Mouse (Mus musculus): ENCODE measurements around the gene Adamtsl2.

Adamtsl2 gene

GRCm38 (mm10) chr2:27114169-27114568, 35.0 kb downstream of the Adamtsl2 start:
- DNase-seq (ENCODE audit: low read depth, low spot score): no peak

GRCm38 (mm10) chr2:27118452-27118851, 39.3 kb downstream of the Adamtsl2 start:
- no peak for DNase-seq (ENCODE audit: low read depth, low spot score)

GRCm38 (mm10) chr2:27119766-27120165, 40.6 kb downstream of the Adamtsl2 start:
- DNase-seq (ENCODE audit: low read depth, low spot score): no peak

DNA sequence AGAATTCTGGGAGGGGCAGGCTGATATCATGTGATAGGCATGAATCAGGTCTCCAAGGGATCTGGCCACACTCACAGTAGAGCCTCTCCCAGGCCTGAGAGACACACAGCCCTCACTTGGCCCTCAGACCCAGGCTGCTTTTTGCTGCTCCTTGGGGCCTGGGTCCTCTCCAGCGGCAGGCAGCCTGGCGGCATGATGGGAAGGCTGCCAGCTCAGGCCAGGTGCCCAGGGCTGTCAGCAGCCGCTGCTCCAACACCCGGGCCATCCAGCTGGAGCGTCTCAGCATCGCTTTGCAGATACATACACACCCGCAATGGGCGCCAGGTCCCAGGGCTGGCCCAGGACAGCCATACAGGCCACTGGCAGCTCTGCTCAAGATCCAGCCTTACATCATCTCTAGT, 41.1 kb downstream of the Adamtsl2 start:
- DNase-seq (ENCODE audit: low read depth, low spot score): no peak

DNA sequence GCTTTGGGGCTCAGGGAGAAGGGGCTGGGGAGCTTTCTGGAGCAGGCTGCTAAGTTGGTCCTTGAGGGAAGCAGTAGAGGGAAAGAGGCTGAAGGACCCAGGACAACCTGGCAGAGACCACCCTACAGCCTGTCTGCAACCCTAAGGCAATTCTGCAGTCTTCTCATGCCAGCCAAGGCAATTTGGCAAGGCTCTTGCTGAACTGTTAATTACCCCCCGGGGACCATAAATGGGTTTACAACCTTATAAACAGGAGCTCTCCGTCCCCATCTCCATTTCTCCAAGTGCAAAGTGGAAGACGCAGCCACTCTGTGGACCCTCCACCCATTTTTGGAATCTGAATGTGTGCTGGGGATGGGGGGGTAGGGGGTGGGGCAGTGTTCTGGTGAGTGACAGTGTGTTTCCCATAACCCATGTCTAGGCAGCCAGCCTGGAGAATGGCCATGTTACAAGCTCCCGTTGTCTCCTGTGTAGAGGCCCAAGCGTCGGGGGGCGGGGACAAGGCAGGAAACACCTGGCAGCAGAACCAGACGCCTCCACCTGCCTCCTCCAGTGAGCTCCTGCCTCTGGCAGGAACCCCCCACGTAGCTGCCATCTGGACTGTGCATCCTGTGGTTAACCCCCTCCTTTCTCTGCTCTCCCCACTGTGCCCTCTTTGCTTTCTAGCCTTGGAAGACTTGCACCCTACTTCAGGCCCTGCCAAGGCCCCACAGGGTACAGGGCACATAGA, 42.6 kb downstream of the Adamtsl2 start:
- no peak for DNase-seq (ENCODE audit: low read depth, low spot score)

DNA sequence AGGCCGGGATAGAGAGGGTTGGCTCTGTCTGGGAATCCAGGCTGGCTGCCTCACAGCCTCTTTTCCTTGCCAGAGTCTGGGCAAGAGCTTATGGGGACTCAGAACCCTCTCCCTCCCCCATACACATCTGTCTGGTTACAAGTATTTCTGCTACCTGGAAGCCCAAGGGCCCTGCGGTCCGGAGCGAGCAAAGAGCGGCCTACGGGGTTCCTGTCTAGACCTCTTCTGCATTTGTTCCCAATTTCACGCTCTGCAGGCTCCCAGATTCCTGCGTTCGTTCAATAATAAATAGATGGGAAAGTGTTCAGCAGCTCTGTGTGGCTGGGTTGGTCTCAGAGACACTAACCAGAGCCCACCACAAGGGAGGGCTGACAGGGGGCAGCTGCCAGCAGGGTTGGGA, 43.4 kb downstream of the Adamtsl2 start:
- DNase-seq (ENCODE audit: low read depth, low spot score): no peak

GRCm38 (mm10) chr2:27123121-27123520, 43.9 kb downstream of the Adamtsl2 start:
- no peak for DNase-seq (ENCODE audit: low read depth, low spot score)

DNA sequence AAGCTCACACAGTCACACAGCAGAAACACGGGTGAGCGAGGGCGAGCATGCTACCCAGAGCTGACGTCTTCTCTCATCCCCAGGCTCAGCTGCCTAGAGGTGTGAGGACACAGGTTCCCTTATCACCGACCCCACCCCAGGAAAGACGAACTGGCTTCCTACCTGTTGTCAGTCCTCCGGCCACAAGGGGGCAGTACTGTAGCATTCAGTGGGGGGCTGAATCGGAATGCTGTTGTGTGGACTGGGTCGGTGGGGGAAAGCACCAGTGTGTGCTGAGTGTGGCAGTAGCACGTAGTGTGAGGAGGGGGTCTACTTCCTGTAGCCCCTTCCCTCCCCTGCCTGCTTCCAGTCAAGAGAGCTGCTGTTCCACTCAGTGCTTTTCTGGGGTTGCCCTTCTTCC, 46.8 kb downstream of the Adamtsl2 start:
- peak; percentile 20 for DNase-seq (ENCODE audit: low read depth, low spot score)

DNA sequence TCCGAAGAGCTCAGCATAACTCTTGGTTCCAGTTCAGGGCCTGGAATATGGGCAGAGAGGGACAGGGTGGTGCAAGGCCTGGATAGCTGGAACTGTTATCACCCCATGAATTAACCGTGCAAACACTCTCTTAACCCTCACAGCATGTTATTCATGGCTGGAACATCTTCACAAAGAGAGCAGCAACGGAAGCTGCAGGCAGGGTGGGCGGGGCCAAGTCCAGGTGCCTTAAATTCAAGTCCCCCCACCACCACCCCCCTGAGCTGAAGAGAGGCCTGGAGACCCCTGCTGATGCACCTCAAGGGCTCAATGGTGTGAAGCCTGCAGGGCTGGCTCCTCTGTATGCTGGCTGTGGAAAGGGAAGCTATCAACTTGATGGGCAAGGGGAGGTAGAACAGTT, 47.3 kb downstream of the Adamtsl2 start:
- no peak for DNase-seq (ENCODE audit: low read depth, low spot score)

- DNase-seq (ENCODE audit: low read depth, low spot score): no peak
These were observed 49.8 kb downstream of the Adamtsl2 start for GRCm38 (mm10) chr2:27128990-27129389.

DNA sequence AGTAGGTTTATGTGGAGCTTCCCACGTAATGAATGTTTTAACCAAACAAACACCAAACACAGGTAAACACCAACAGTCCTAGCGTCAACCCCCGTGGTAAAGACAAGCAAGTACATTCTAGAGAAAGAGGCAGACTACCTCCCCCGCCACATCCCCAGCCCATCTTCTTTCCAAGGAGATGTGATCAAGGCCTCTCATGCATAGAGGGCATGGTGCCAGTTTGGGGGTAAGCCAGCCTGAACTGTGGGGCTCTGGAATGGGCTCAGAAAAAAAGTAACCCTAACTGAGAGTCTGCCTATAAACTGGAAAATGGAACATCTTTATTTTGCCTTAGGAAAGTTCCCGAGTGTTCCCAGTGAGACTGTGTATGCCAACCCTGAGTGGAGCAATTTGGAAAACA, 56.8 kb downstream of the Adamtsl2 start:
- DNase-seq (ENCODE audit: low read depth, low spot score): no peak

DNA sequence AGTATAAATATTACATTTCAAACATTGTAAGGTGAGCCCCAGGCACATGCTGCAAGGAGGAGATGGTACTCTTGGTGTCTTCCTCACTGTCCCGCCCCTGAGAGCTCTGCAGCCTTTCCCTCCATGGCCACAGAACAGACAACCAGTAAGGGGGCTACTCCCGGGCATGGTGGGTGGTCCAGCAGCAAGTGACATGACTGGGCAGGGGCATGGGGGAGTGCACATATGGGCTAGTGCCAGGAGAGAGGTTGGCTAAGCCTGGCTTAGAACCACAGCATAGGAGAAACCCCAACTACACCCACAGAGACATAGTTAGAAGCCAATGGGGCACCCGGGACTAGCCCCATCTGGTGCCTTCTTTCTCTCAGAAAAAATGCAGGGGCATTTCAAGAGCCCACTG, 57.2 kb downstream of the Adamtsl2 start:
- no peak for DNase-seq (ENCODE audit: low read depth, low spot score)

GRCm38 (mm10) chr2:27136789-27137188, 57.6 kb downstream of the Adamtsl2 start:
- no peak for DNase-seq (ENCODE audit: low read depth, low spot score)

GRCm38 (mm10) chr2:27138356-27138755, 59.2 kb downstream of the Adamtsl2 start:
- DNase-seq (ENCODE audit: low read depth, low spot score): no peak

DNA sequence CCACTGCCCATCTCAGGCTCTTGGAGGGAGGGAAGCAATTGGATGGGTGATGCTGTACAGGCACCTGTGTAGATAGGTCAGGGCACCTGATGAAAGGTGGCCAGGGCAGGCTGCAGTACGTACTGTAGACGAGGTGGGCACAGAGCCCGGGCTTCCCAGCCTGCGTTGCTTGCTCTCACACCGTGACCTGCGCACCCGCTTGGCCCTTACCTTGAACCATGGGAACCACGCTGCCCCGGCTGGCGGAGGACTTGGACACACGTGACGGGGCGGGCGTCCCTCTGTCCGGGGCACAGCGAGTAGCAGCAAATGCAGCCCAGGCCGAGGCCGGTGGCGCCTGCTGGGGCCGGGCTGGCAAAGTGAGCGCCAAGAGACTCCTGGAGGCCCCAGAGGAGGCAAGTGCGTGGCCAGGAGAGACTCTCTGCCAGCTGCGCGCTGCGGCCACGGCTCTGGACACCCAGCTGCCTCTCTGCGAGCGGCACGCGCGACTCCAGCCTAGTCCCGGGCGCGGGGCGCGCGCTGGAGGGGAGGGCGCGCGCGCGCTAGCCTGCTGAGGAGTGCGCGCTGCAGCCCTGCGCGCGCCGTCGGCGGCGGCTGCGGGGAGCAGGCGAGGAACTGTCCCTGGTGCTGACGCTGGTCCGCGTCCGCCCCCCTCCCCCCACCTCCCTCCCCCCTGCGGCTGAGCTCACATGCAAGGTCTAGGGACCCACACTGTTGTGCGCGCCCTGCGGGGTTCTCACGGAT, 62.9 kb downstream of the Adamtsl2 start, which contains the start of gene Fam163b:
Gene Fam163b (minus strand): TSS at position 542 of the 744 bp plus-strand sequence.
- peak; percentile 28 for DNase-seq (ENCODE audit: low read depth, low spot score)

DNA sequence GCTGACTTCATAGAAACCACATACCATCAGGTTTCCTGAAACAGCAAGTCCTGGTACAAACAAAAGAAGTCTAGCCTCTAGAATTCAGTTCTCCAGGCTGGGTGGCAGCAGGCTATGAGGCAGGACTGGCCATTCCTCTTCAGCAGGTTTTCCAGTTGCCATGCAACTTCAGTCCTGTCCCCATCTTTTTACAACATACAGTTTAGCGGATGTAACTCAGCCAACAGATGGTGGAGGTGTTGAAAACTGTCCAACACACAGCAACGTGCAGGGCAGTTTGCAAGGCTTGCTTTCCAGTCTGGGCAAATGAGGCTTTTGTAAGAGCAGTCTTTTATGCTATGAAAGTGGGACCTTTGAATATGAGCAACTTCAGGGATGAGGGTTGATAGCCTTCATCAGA, 65.8 kb downstream of the Adamtsl2 start:
- no peak for DNase-seq (ENCODE audit: low read depth, low spot score)

- no peak for DNase-seq (ENCODE audit: low read depth, low spot score)
These were observed 67.7 kb downstream of the Adamtsl2 start for GRCm38 (mm10) chr2:27146840-27147239.

DNA sequence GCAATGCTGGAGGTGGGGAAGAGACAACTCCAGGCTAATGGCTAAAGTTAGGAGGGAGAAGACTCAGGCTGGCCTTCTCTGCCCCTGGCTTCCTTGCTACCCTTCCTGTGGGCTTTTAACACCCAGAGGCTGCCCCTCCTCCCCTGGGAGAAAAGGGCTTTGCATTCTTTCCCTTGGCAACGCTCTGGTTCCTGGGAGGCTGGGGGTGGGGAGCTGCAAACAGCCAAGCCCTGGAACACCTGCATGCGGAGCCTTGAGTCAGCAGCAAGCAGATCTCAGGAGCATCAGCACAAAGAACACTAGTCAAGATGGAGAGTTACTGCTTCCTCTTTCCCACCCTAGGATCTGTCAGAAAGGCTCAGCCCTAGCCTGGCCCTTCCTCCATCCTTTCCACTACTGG, 70.3 kb downstream of the Adamtsl2 start:
- DNase-seq (ENCODE audit: low read depth, low spot score): no peak

GRCm38 (mm10) chr2:27154466-27155185, 75.4 kb downstream of the Adamtsl2 start:
- no peak for DNase-seq (ENCODE audit: low read depth, low spot score)

GRCm38 (mm10) chr2:27156596-27156995, 77.4 kb downstream of the Adamtsl2 start:
- DNase-seq (ENCODE audit: low read depth, low spot score): no peak
